Mouse (Mus musculus) lung, adult 2 months (tissue): ENCODE measurements around the gene Exd2.

Experiments used
- CTCF ChIP-seq: fragments of 200-500 bp; IDR thresholded peaks from 2 replicates; pipeline ENCODE4 v1.5.1; 2011; ENCODE audit warnings: mild to moderate bottlenecking, low read length, control low read depth; ENCODE audit not compliant: insufficient read depth
- POLR2A ChIP-seq: fragments of 200-500 bp; IDR thresholded peaks from 2 replicates; pipeline ENCODE4 v1.6.1; 2011; ENCODE audit warnings: low read depth, mild to moderate bottlenecking, control low read depth, low read length, borderline replicate concordance; ENCODE audit errors: extremely low read depth

- TF ChIP-seq POLR2A (no peak), CTCF (no peak)
Observed at GRCm38 (mm10) chr12:80473731-80474130, 10.8 kb downstream of the Exd2 start.
